12 mouse cellular contexts compared by ENCODE assay signal in the genomic region with DNA sequence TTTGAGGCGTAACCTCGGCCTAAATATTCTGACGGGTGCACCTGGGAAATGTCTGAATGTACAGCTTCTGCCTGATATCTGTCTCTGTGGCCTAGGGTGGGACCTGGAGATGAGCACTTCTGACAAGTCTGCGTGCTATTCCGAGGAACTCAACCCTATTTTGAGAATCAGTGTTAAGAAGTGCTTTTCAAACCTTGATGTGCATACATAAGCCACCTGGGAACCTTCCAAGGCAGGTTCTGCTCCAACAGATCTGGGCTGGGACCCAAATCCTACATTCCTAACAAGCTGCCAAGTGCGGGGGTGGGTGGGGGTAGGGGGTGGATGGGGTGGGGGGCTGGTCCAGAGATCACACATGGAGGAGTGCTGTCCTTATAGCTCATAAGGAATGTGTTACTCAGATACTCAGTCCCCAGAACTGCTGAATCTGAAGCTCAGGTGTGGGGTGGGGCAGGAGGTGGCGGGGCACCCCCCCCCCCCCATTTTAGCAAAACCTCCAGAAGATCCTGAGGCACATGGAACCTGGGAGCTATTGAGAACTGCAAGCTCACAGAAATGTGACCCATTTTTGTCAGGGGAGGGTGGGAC.
A peak's percentile ranks its signal among the peaks of the same experiment; 100 is the strongest.
DNase-seq lines count a peak whose midpoint lies in the region; ATAC-seq and TF ChIP-seq lines count a peak whose summit lies in the region.
"Had no signal": no experiment of that assay in that cellular context is flagged by ENCODE, and none has a peak within 500 bp of the region (broad histone marks: within the 10 kb centered on the region; RNA-seq: fewer than 3 reads in every experiment).

No protein-coding gene starts in this region.

- peaks cover 16% of the 10 kb centered on the region for H3K4me1 ChIP-seq in embryonic facial prominence, embryonic 14.5 days (ENCODE audit: control insufficient read depth, insufficient read depth, low read length)
- H3K4me1 ChIP-seq in hindbrain, postnatal 0 days (ENCODE audit: insufficient read depth, low read length) = peaks cover 10% of the 10 kb centered on the region; the same call in 1 of the 2 replicates
- H3K4me1 ChIP-seq: neural tube, embryonic 13.5 days had no signal

- no peak overlapping the region for H3K4me2 ChIP-seq in embryonic facial prominence, embryonic 14.5 days (ENCODE audit: low read depth, low read length)
- no peak overlapping the region for H3K4me2 ChIP-seq in hindbrain, postnatal 0 days (ENCODE audit: low read depth, low read length)
- H3K4me2 ChIP-seq: neural tube, embryonic 13.5 days had no signal

- no peak for TF ChIP-seq CTCF in gastrocnemius, adult 2 months (IDR thresholded peaks at IDR 0.05)
- TF ChIP-seq CTCF in hindbrain, postnatal 0 days (IDR thresholded peaks at IDR 0.05; ENCODE audit: low read depth) = no peak

- ATAC-seq in embryonic facial prominence, embryonic 14.5 days (ENCODE audit: low read depth) = peak; percentile 67
- ATAC-seq in hindbrain, postnatal 0 days = no peak
- ATAC-seq: liver, postnatal 0 days had no signal

- no peak overlapping the region for H3K9ac ChIP-seq in embryonic facial prominence, embryonic 14.5 days (ENCODE audit: low read depth, low read length)
- no peak overlapping the region for H3K9ac ChIP-seq in hindbrain, postnatal 0 days (replicated peaks; ENCODE audit: low read length)
- H3K9ac ChIP-seq: liver, postnatal 0 days; neural tube, embryonic 13.5 days had no signal

- no peak overlapping the region for H3K4me3 ChIP-seq in gastrocnemius, adult 2 months
- H3K4me3 ChIP-seq in embryonic facial prominence, embryonic 14.5 days (ENCODE audit: low read depth, low read length) = no peak overlapping the region
- H3K4me3 ChIP-seq in hindbrain, postnatal 0 days (ENCODE audit: low read length) = no peak overlapping the region
- H3K4me3 ChIP-seq: neural tube, embryonic 13.5 days had no signal

- H3K27ac ChIP-seq in gastrocnemius, adult 2 months = no peak overlapping the region
- peak overlapping the region; percentile 57 for H3K27ac ChIP-seq in embryonic facial prominence, embryonic 14.5 days (replicated peaks; ENCODE audit: low read depth, low read length)
- no peak overlapping the region for H3K27ac ChIP-seq in hindbrain, postnatal 0 days
- H3K27ac ChIP-seq: neural tube, embryonic 13.5 days had no signal

- no peaks in the 10 kb centered on the region for H3K27me3 ChIP-seq in embryonic facial prominence, embryonic 14.5 days (replicated peaks; ENCODE audit: control insufficient read depth, insufficient read depth, low read length)
- H3K27me3 ChIP-seq in hindbrain, postnatal 0 days (ENCODE audit: insufficient read depth, low read length) = no peaks in the 10 kb centered on the region
- H3K27me3 ChIP-seq: neural tube, embryonic 13.5 days had no signal

- H3K36me3 ChIP-seq in embryonic facial prominence, embryonic 14.5 days (ENCODE audit: control insufficient read depth, insufficient read depth, low read length) = no peaks in the 10 kb centered on the region
- no peaks in the 10 kb centered on the region for H3K36me3 ChIP-seq in hindbrain, postnatal 0 days (ENCODE audit: insufficient read depth, low read length)
- H3K36me3 ChIP-seq: neural tube, embryonic 13.5 days had no signal

- 62% methylated on average over 7 of the region's 7 CpGs for WGBS in embryonic facial prominence, embryonic 14.5 days
- 69% methylated on average over 7 of the region's 7 CpGs for WGBS in hindbrain, postnatal 0 days

- peak; percentile 1 for DNase-seq in gastrocnemius, adult 2 months
- no peak for DNase-seq in gastrocnemius, adult 8-10 months (ENCODE audit: low spot score in 2 of 2)
- DNase-seq in Muller cell, postnatal 12 days (ENCODE audit: inconsistent ontology term) = peak; percentile 34
- DNase-seq in embryonic facial prominence, embryonic 14.5 days (ENCODE audit: low spot score) = peak; percentile 92
- DNase-seq in kidney, postnatal 10 days = peak; percentile 62
- no peak for DNase-seq in hindbrain, postnatal 0 days (ENCODE audit: low spot score)
- DNase-seq in adipocyte (ENCODE audit: low spot score) = no peak
- DNase-seq: cerebellum, adult 9-10 months; gastrocnemius, postnatal 25 days; liver, postnatal 0 days; midbrain, embryonic 14.5 days had no signal

- no peaks in the 10 kb centered on the region for H3K9me3 ChIP-seq in embryonic facial prominence, embryonic 14.5 days (ENCODE audit: control insufficient read depth, low read length)
- H3K9me3 ChIP-seq in hindbrain, postnatal 0 days (ENCODE audit: low read length) = no peaks in the 10 kb centered on the region
- H3K9me3 ChIP-seq: neural tube, embryonic 13.5 days had no signal

- intact Hi-C loops in gastrocnemius, adult 2 months (cut with DNase I) = no loop called here

Comparison
In these comparisons a context has a peak if more than half of its experiments do, and no peak if none do; other contexts are left out.
1. DNase-seq: peak in gastrocnemius, adult 2 months (single experiment), Muller cell, postnatal 12 days (single experiment), embryonic facial prominence, embryonic 14.5 days (single experiment) and kidney, postnatal 10 days (single experiment); none in gastrocnemius, adult 8-10 months (0 of 2), hindbrain, postnatal 0 days (single experiment) and adipocyte (single experiment).